Mouse (Mus musculus) intestine, postnatal 0 days (tissue): ENCODE measurements around the gene Olfr53. TPM values are rescaled to one million over a fixed set of nuclear protein-coding genes. Genes with fewer than 3 reads are reported as not detected.
A peak's percentile ranks its signal among the peaks of the same experiment; 100 is the strongest.
"Not testable (repeated sequence)": the region's sequence is repeated elsewhere in the genome, so short reads cannot be mapped to it uniquely, and the experiment has no call there.

Experiments
- ATAC-seq: fragments of 200-750 bp; cut with Nextera tagmentation; 2 replicates; pipeline ENCODE4 v1.8.0; 2017; ENCODE audit warnings: mild to moderate bottlenecking, moderate TSS enrichment, moderate library complexity
- H3K27ac ChIP-seq: fragments of 300-500 bp; sonication (generic); 2 replicates; pipeline ENCODE4 v1.5.1; 2014; ENCODE audit warnings: mild to moderate bottlenecking, low read depth, low read length, moderate library complexity
- H3K27me3 ChIP-seq: fragments of 300-500 bp; sonication (generic); replicated peaks from 2 replicates; pipeline ENCODE4 v1.6.1; 2014; ENCODE audit warnings: low read length, mixed read lengths; ENCODE audit not compliant: control insufficient read depth, insufficient read depth
- H3K36me3 ChIP-seq: fragments of 300-500 bp; sonication (generic); 2 replicates; pipeline ENCODE4 v1.6.1; 2014; ENCODE audit warnings: mild to moderate bottlenecking, moderate library complexity; ENCODE audit not compliant: control insufficient read depth, insufficient read depth
- H3K4me1 ChIP-seq: fragments of 300-500 bp; sonication (generic); replicated peaks from 2 replicates; pipeline ENCODE4 v1.6.1; 2014; ENCODE audit warnings: antibody characterized with exemption, low read length, mixed read lengths; ENCODE audit not compliant: control insufficient read depth, insufficient read depth
- H3K4me2 ChIP-seq: fragments of 300-500 bp; sonication (generic); replicated peaks from 2 replicates; pipeline ENCODE4 v1.6.1; 2014; ENCODE audit warnings: low read depth, mild to moderate bottlenecking, moderate library complexity
- H3K4me3 ChIP-seq: fragments of 300-500 bp; sonication (generic); 2 replicates; pipeline ENCODE4 v1.5.1; 2014; ENCODE audit warnings: low read depth, low read length
- H3K9ac ChIP-seq: fragments of 300-500 bp; sonication (generic); 2 replicates; pipeline ENCODE4 v1.6.1; 2014; ENCODE audit warnings: mild to moderate bottlenecking, low read depth, low read length
- H3K9me3 ChIP-seq: fragments of 300-500 bp; sonication (generic); 2 replicates; pipeline ENCODE4 v1.6.1; 2016; ENCODE audit warnings: mixed run types; ENCODE audit not compliant: control insufficient read depth
- CTCF ChIP-seq: sonication (generic); IDR thresholded peaks from 2 replicates; pipeline ENCODE4 v1.5.1; 2016; ENCODE audit warnings: low read depth, mild to moderate bottlenecking, control low read depth, antibody characterized with exemption, moderate library complexity
- WGBS: fragments of 180-500 bp; shearing (Covaris S2); extraction: QIAGEN DNeasy Blood & Tissue Kit; methylation state at CpG from one replicate; pipeline ENCODE4 v1.1.7; 2014; 5-methylcytosine and 5-hydroxymethylcytosine counted together
- polyA plus RNA-seq: library from polyadenylated mRNA; unstranded; fragments of >200 nt; fragmentation: Nextera tagmentation; extraction: Ambion mirVana; gene quantifications from 2 replicates; pipeline ENCODE4 v1.2.1, GENCODE M21; 2015

Gene Olfr53
- polyA plus RNA-seq = not detected in 2 replicates

DNA sequence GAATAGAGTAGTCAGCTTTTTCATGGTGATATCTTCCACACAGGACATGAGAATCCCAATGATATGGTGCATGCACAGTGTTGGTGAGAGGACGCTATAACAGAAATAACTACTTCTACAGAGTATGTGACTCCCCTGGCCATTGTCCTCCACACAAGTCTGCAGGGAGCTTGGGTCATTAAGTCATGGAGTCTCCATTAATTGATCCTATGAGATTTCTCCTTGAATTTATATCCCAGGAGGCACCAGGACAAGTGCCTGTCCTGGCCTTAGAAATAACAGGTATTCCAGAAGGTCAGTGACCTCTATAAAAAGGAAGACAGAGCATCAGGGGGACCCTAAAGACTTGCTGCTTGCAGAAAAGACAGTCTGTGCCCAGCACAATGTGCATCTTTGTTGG lies at the start of gene Olfr53:
Gene Olfr53 (plus strand): TSS at position 301 of the 400 bp plus-strand sequence.
- no peak within 1 kb of the TSS for H3K9ac ChIP-seq
- ATAC-seq = no peak
- H3K36me3 ChIP-seq = no peaks in the 10 kb centered on the region
- H3K4me2 ChIP-seq = no peak within 1 kb of the TSS
- no peak within 1 kb of the TSS for H3K4me3 ChIP-seq
- no peak within 1 kb of the TSS for H3K27ac ChIP-seq
- H3K4me1 ChIP-seq = no peaks in the 10 kb centered on the region
- H3K9me3 ChIP-seq = no peaks in the 10 kb centered on the region
- no peaks in the 10 kb centered on the region for H3K27me3 ChIP-seq
- no peak for TF ChIP-seq CTCF
- 83% methylated on average over 1 of the region's 1 CpGs for WGBS

DNA sequence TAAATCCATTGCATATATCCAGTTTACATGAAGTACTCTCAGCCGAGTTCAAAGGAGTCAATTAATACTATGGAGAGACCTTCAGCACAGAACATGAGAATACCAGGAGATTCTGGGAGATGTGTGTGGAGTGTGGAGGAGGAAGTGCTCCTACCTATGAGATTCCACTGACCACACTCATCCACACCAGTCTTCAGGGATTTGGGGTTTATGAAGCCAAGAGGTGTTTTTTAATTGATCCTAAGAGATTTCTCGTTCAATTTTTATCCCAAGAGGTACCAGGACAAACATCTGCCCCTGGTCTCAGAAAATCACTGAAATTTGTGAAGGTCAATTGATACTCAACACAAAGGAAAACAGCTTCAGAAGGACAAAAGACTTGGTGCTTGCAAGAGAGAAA lies 45.3 kb upstream of the Olfr53 start, which contains the start of gene Olfr46:
Gene Olfr46 (plus strand): TSS at position 301 of the 400 bp plus-strand sequence.
- not testable (repeated sequence) for H3K36me3 ChIP-seq, H3K9ac ChIP-seq, H3K27ac ChIP-seq, H3K4me3 ChIP-seq, ATAC-seq, H3K4me2 ChIP-seq, H3K4me1 ChIP-seq, H3K9me3 ChIP-seq, H3K27me3 ChIP-seq
- WGBS = 74% methylated on average over 2 of the region's 2 CpGs

DNA sequence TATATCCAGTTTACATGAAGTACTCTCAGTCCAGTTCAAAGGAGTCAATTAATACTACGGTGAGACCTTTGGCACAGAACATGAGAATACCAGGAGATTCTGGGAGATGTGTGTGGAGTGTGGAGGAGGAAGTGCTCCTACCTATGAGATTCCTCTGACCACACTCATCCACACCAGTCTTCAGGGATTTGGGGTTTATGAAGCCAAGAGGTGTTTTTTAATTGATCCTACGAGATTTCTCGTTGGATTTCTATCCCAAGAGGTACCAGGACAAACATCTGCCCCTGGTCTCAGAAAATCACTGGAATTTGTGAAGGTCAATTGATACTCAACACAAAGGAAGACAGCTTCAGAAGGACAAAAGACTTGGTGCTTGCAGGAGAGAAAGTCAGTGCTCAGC lies 17.6 kb upstream of the Olfr53 start, which contains the start of gene Olfr61:
Gene Olfr61 (plus strand): TSS at position 301 of the 400 bp plus-strand sequence.
- not testable (repeated sequence) for H3K36me3 ChIP-seq, H3K4me1 ChIP-seq, H3K27me3 ChIP-seq, H3K4me2 ChIP-seq, H3K4me3 ChIP-seq, H3K9ac ChIP-seq, ATAC-seq, H3K27ac ChIP-seq, H3K9me3 ChIP-seq
- WGBS = 87% methylated on average over 3 of the region's 3 CpGs

DNA sequence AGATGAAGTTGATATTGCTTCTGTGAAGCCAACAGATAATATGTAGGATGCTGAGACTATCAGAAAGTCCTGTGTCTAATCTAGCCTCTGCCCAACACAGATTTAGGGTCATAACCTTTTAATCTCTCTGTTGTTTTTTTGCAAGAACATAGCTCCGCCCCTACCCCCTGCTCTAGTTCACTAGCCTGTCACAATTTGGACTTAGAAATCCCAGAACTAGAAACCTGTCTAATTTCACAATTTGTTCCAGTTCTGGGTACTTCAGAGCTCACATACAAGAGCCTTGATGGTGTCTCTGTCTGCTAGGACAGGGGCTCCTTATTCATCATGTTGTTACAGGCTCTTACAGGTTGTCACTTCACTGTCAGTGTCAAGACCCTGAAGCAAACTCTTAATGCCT lies 15.7 kb upstream of the Olfr53 start:
- H3K4me3 ChIP-seq = no peak overlapping the region
- no peaks in the 10 kb centered on the region for H3K36me3 ChIP-seq
- H3K9ac ChIP-seq = no peak overlapping the region
- H3K9me3 ChIP-seq = no peaks in the 10 kb centered on the region
- no peaks in the 10 kb centered on the region for H3K4me1 ChIP-seq
- WGBS = 78% methylated on average over 1 of the region's 1 CpGs
- TF ChIP-seq CTCF = no peak
- no peak overlapping the region for H3K4me2 ChIP-seq
- no peaks in the 10 kb centered on the region for H3K27me3 ChIP-seq
- ATAC-seq = no peak
- H3K27ac ChIP-seq = no peak overlapping the region

DNA sequence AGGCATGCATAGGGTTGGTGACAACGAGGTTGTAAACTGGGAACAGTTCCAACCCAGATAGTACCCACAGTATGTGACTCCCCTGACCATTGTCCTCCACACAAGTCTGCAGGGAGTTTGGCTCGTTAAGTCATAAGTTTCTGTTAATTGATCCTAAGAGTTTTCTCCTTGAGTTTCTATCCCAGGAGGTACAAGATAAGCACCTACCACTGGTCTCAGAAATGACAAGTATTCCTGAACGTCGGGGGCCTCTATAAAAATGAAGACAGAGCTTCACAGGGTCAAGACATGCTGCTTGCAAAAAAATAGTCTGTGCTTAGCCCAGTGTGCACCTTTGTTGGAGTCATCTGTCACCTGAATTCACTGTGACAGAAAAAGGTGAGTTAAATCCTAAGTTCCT lies 13.4 kb downstream of the Olfr53 start, which contains the start of gene Olfr539:
Gene Olfr539 (plus strand): TSS at position 301 of the 400 bp plus-strand sequence.
- Histone ChIP-seq H3K9ac (no peak within 1 kb of the TSS), H3K4me3 (no peak within 1 kb of the TSS), H3K27ac (no peak within 1 kb of the TSS), H3K36me3 (no peaks in the 10 kb centered on the region), H3K4me2 (no peak within 1 kb of the TSS), H3K9me3 (no peaks in the 10 kb centered on the region), H3K4me1 (no peaks in the 10 kb centered on the region), H3K27me3 (no peaks in the 10 kb centered on the region)
- ATAC-seq = no peak
- TF ChIP-seq CTCF = no peak
- WGBS = 75% methylated on average over 4 of the region's 4 CpGs

DNA sequence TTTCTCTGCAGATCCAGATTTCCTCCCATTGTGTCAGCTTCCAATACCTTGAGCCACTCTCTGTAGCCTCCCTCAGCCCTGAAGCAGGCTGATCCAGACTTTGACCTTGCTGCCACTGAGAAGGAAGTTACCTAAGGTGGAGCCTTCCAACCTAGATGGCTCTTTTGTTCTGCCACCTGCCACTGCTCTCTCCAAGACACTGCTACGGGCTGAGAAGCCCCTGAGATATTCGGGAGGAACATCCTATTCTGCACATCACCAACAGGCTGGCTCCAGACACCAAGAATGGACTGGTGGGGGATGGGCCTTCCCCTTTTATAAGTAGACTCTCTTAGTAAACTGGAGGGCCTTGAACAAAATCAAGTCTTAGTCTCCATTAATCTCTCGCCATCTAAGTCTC lies 24.4 kb downstream of the Olfr53 start:
- not testable (repeated sequence) for H3K9ac ChIP-seq, ATAC-seq, H3K4me2 ChIP-seq, H3K27ac ChIP-seq, H3K4me1 ChIP-seq, H3K9me3 ChIP-seq, H3K36me3 ChIP-seq, H3K4me3 ChIP-seq, H3K27me3 ChIP-seq
- WGBS = 77% methylated on average over 3 of the region's 3 CpGs

DNA sequence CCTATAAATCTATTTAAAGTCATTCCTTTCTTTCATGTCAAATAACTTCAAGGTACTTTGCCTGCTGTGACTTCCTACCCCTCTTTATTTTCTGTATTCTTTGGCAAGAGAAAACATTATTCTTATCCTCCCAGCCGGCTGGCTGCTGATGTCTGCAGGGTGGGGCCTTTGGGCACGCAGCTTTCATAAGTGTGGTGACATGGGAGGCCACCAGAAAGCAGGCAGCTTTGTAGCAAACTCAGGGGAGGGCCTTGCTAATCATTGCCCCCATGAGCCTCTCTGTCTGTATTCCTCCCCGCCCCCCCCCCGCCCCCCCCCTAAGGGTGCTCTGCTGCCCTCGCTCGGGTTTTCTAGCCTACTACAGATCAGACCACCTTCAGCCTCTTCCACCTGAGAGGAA lies 29.6 kb downstream of the Olfr53 start:
- no peak for ATAC-seq
- H3K4me2 ChIP-seq = 0 out of 2 replicates have a peak overlapping the region, but pooled peaks have one; percentile 30
- H3K36me3 ChIP-seq = no peaks in the 10 kb centered on the region
- no peak overlapping the region for H3K27ac ChIP-seq
- H3K4me3 ChIP-seq = no peak overlapping the region
- H3K4me1 ChIP-seq = no peaks in the 10 kb centered on the region
- WGBS = 1% methylated on average over 6 of the region's 6 CpGs
- H3K9ac ChIP-seq = no peak overlapping the region
- 0 out of 2 replicates have a peak, but pooled peaks cover 2% of the 10 kb centered on the region for H3K9me3 ChIP-seq
- no peaks in the 10 kb centered on the region for H3K27me3 ChIP-seq
- no peak for TF ChIP-seq CTCF

DNA sequence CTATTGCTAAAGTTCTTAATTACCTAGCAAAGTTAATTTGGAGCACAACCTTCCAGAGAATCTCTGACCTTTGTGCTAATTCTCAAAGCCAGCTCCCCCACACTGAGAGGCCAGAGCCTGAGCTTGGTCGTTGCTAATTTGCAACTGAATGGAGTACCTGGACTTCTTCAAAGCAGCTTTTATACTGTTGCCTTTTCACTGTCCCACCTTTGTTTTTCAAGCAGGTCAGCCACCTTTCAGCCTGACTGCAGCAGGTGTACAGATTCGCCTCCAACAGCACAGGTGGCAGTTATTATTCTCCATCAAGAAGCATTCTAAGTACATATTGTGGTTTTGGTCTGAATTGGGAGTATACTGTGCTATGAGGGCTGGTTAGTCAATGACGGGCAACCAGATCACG lies 33.3 kb downstream of the Olfr53 start:
- ATAC-seq, H3K4me1 ChIP-seq, H3K4me2 ChIP-seq, H3K9ac ChIP-seq, H3K27ac ChIP-seq, H3K9me3 ChIP-seq, H3K36me3 ChIP-seq, H3K4me3 ChIP-seq, H3K27me3 ChIP-seq: not testable (repeated sequence)
- WGBS = 68% methylated on average over 4 of the region's 4 CpGs
